In the genomic region with DNA sequence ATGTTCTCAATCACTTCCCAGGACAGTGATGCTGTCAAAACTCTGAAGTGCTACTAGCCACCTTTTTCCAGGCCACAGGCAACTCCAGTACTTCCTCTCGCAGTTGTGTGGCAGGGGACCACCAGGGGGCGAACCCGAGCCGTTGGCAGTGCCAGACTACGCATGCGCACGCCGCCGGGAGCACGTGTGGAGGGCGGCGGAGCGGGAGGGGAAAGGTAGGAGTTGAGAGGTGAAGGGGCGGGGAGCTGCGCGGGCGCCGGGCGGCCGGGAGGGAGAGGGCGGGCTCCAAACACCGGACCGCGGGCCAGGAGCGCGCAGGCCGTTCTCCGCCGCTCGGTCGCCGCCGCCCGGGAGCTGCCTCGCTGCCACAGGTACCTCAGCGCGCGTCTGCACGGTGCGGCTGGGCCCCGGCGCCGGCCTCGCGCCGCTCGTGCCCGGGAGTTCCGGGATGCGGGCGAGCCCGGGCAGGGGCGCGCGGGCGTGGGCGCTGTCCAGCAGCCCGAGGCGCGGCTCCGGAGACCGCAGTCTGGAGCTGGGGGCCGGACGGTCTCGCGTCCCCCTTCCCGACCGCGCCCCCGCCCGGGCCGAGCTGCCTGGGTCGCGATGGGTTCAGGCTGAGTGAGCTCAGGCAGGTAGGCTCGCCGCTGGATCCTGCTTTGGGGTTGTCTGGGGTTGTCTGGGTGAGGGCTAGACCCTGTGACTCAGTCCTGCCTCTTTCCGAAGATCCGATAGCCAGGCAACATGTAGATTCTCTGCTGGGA, we compare ENCODE assay signal across 7 mouse cellular contexts. TPM values are rescaled to one million over a fixed set of nuclear protein-coding genes. Genes with fewer than 3 reads are reported as not detected.
DNase-seq lines count a peak whose midpoint lies in the region; ATAC-seq and TF ChIP-seq lines count a peak whose summit lies in the region.

Gene Scap (plus strand): TSS at position 154 of the 761 bp plus-strand sequence.

- no peaks in the 10 kb centered on the region for H3K36me3 ChIP-seq in embryonic facial prominence, embryonic 12.5 days
- H3K36me3 ChIP-seq in kidney, adult 2 months (ENCODE audit: control insufficient read depth, insufficient read depth, low read length) = no peaks in the 10 kb centered on the region
- no peaks in the 10 kb centered on the region for H3K36me3 ChIP-seq in limb, embryonic 12.5 days
- H3K36me3 ChIP-seq in midbrain, embryonic 15.5 days (replicated peaks) = no peaks in the 10 kb centered on the region
- no peaks in the 10 kb centered on the region for H3K36me3 ChIP-seq in spleen, adult 2 months (ENCODE audit: control insufficient read depth, insufficient read depth, low read length)

- H3K4me1 ChIP-seq in embryonic facial prominence, embryonic 12.5 days = peaks cover 15% of the 10 kb centered on the region
- peaks cover 10% of the 10 kb centered on the region; the same call in 1 of the 2 replicates for H3K4me1 ChIP-seq in kidney, adult 2 months (ENCODE audit: control insufficient read depth, insufficient read depth, low read length)
- peaks cover 21% of the 10 kb centered on the region for H3K4me1 ChIP-seq in limb, embryonic 12.5 days (replicated peaks)
- H3K4me1 ChIP-seq in midbrain, embryonic 15.5 days = peaks cover 18% of the 10 kb centered on the region
- peaks cover 16% of the 10 kb centered on the region for H3K4me1 ChIP-seq in spleen, adult 2 months (ENCODE audit: control insufficient read depth, insufficient read depth, insufficient read length)

- H3K4me2 ChIP-seq in embryonic facial prominence, embryonic 12.5 days (replicated peaks) = peak within 1 kb of the TSS; percentile 85
- peak within 1 kb of the TSS; percentile 81 for H3K4me2 ChIP-seq in limb, embryonic 12.5 days
- peak within 1 kb of the TSS; percentile 69 for H3K4me2 ChIP-seq in midbrain, embryonic 15.5 days

- peak within 1 kb of the TSS; percentile 74 for H3K9ac ChIP-seq in embryonic facial prominence, embryonic 12.5 days
- peak within 1 kb of the TSS; percentile 75 for H3K9ac ChIP-seq in limb, embryonic 12.5 days (replicated peaks)
- peak within 1 kb of the TSS; percentile 58 for H3K9ac ChIP-seq in midbrain, embryonic 15.5 days

- H3K27me3 ChIP-seq in embryonic facial prominence, embryonic 12.5 days = no peaks in the 10 kb centered on the region
- no peaks in the 10 kb centered on the region for H3K27me3 ChIP-seq in kidney, adult 2 months (replicated peaks; ENCODE audit: control insufficient read depth, insufficient read depth, low read length)
- H3K27me3 ChIP-seq in limb, embryonic 12.5 days = no peaks in the 10 kb centered on the region
- no peaks in the 10 kb centered on the region for H3K27me3 ChIP-seq in midbrain, embryonic 15.5 days (replicated peaks)
- no peaks in the 10 kb centered on the region for H3K27me3 ChIP-seq in spleen, adult 2 months (ENCODE audit: control insufficient read depth, insufficient read depth, low read length)

- H3K9me3 ChIP-seq in embryonic facial prominence, embryonic 12.5 days = no peaks in the 10 kb centered on the region
- no peaks in the 10 kb centered on the region for H3K9me3 ChIP-seq in limb, embryonic 12.5 days
- no peaks in the 10 kb centered on the region for H3K9me3 ChIP-seq in midbrain, embryonic 15.5 days

- ATAC-seq in embryonic facial prominence, embryonic 12.5 days (ENCODE audit: insufficient number of reproducible peaks, insufficient read depth, low FRiP score, low TSS enrichment) = peak; percentile 80
- ATAC-seq in limb, embryonic 12.5 days (ENCODE audit: insufficient number of reproducible peaks, insufficient read depth, low FRiP score, low TSS enrichment, low read depth) = peak; percentile 86
- ATAC-seq in midbrain, embryonic 15.5 days (replicated peaks) = peak; percentile 86

- no peak for TF ChIP-seq POLR2A in kidney, adult 2 months (IDR thresholded peaks at IDR 0.05; ENCODE audit: low read depth, low read length)
- TF ChIP-seq POLR2A in spleen, adult 2 months (IDR thresholded peaks at IDR 0.05; ENCODE audit: low read depth, low read length) = no peak

- DNase-seq in adrenal gland, postnatal 25 days = peak; percentile 99
- peak; percentile 95 to 98 for DNase-seq in heart, adult 18-20 months
- DNase-seq in kidney, adult 2 months = peak; percentile 98
- peak; percentile 82 to 94 for DNase-seq in spleen, adult 2 months (ENCODE audit: low read depth in 1 of 2, low spot score in 2 of 2)

- H3K27ac ChIP-seq in embryonic facial prominence, embryonic 12.5 days = peak within 1 kb of the TSS; percentile 54; the same call in 1 of the 2 replicates
- peak within 1 kb of the TSS; percentile 4 for H3K27ac ChIP-seq in kidney, adult 2 months (ENCODE audit: insufficient read depth, low read depth, low read length)
- peak within 1 kb of the TSS; percentile 50 for H3K27ac ChIP-seq in limb, embryonic 12.5 days
- H3K27ac ChIP-seq in midbrain, embryonic 15.5 days = peak within 1 kb of the TSS; percentile 67
- no peak within 1 kb of the TSS; the same call in 1 of the 2 replicates for H3K27ac ChIP-seq in spleen, adult 2 months (ENCODE audit: insufficient read depth, low read length)

- peak; percentile 96; the same call in 1 of the 2 replicates for TF ChIP-seq CTCF in kidney, adult 2 months (conservative IDR thresholded peaks at IDR 0.05; ENCODE audit: insufficient read depth, insufficient read length, low read depth, low read length)
- peak; percentile 94 for TF ChIP-seq CTCF in spleen, adult 2 months (IDR thresholded peaks at IDR 0.05; ENCODE audit: extremely low read depth, insufficient read depth, insufficient read length, insufficient replicate concordance)

- under 1% methylated on average over 72 of the region's 78 CpGs for WGBS in embryonic facial prominence, embryonic 12.5 days
- under 1% methylated on average over 71 of the region's 78 CpGs for WGBS in kidney, adult 2 months
- under 1% methylated on average over 43 of the region's 78 CpGs for WGBS in limb, embryonic 12.5 days
- 1% methylated on average over 76 of the region's 78 CpGs for WGBS in midbrain, embryonic 15.5 days
- under 1% methylated on average over 50 of the region's 78 CpGs for WGBS in spleen, adult 2 months

- peak within 1 kb of the TSS; percentile 74 for H3K4me3 ChIP-seq in embryonic facial prominence, embryonic 12.5 days
- peak within 1 kb of the TSS; percentile 88 for H3K4me3 ChIP-seq in kidney, adult 2 months (ENCODE audit: insufficient read depth, low read depth, low read length)
- peak within 1 kb of the TSS; percentile 87 for H3K4me3 ChIP-seq in limb, embryonic 12.5 days (replicated peaks)
- H3K4me3 ChIP-seq in midbrain, embryonic 15.5 days = peak within 1 kb of the TSS; percentile 84
- peak within 1 kb of the TSS; percentile 73 for H3K4me3 ChIP-seq in spleen, adult 2 months (ENCODE audit: extremely low read depth, insufficient read depth, insufficient read length)

RNA-seq across cellular contexts. Expression of gene Scap, which starts in this region (rescaled TPM):
- total RNA-seq in adrenal gland, postnatal 25 days (2021) = 92.5 and 151 TPM in 2 replicates
- 46.6 and 49.3 TPM in 2 replicates for polyA plus RNA-seq in embryonic facial prominence, embryonic 12.5 days (2016; fragmentation: Nextera tagmentation; extraction: Ambion mirVana)
- 10 to 100 TPM; 23.8 to 31.3 TPM for total RNA-seq in heart, adult 18-20 months (2021)
- 44.8 and 45.5 TPM in 2 replicates for polyA plus RNA-seq in kidney, adult 2 months (2012; rRNA removed)
- 38.4 and 42.0 TPM in 2 replicates for polyA plus RNA-seq in limb, embryonic 12.5 days (2016; fragmentation: Nextera tagmentation; extraction: Ambion mirVana)
- polyA plus RNA-seq in midbrain, embryonic 15.5 days (2015; fragmentation: Nextera tagmentation; extraction: Ambion mirVana) = 64.9 and 65.2 TPM in 2 replicates
- polyA plus RNA-seq in spleen, adult 2 months (2012; rRNA removed) = 40.4 and 44.7 TPM in 2 replicates
